Mouse (Mus musculus) monocyte, adult 59 days (primary cell): ENCODE data around the gene Herc6. TPM values are rescaled to one million over a fixed set of nuclear protein-coding genes. Genes with fewer than 3 reads are reported as not detected.

ENCODE experiments used
- total RNA-seq, 2 experiments: library from RNA; stranded (reverse); gene quantifications; one replicate each; pipeline ENCODE4 v1.2.4; 2023

Gene Herc6
- total RNA-seq: 10 to 100 TPM; 28.7 to 28.8 TPM

GRCm38 (mm10) chr6:57580881-57581548 is at the start of gene Herc6:
Gene Herc6 (plus strand): TSS chr6:57581000.

DNA sequence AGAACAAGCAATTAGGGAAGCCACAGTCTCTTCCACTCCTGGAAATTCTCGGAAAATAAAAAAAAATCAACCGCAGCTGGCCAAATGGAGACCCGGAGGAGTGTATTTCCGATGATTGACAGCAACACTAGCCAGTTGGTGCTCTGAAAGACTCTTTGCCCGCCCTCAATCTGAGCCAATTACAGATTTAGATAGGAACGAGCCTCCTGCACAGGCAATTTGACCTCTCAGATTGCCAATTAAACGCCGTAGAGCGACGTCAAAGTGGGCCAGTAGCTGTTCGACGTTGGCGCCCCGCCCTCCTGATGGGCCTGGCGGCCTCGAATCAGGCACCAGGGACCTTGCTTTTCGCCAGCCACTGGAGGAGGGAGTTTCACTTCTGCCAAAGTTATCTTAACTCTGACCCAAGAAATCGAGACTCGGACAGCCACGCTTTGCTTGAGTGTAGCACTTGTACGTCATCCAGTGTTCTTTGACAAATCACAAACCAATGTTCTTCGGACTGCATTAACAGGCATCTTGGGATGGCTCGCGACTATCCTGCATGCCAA is 45.3 kb upstream of the Herc6 start, which contains the start of gene Ppm1k:
Gene Ppm1k (minus strand): TSS at position 83 of the 551 bp plus-strand sequence.

GRCm38 (mm10) chr6:57691467-57692261 is 110.9 kb downstream of the Herc6 start, which contains the start of gene Pyurf:
Gene Pyurf (minus strand): TSS chr6:57692078.

DNA sequence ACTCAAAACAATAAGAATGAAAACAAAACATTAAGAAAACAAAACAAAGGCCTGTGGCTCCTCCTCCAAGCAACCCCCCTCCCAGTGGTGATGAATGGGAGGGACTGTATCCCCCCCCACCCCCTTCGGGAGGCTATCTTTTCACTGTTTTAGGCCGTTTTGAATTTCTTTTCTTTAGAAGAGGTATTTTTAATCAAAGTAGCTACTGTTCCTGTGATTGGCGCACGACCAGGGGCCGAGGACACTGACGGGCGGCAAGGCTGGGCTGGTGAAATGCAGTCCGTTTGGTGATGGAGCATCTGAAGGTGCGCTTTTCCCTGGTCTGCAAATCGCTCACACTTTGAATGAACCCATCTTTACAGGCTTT is 121.6 kb downstream of the Herc6 start, which contains the start of gene Lancl2:
Gene Lancl2 (plus strand): TSS at position 165 of the 367 bp plus-strand sequence.

Other genes with a start within 250 kb of the Herc6 start
- gene Vmn1r17, start 217.3 kb upstream of the Herc6 start, total RNA-seq: not detected
- not detected for gene Vmn1r18, start 185.2 kb upstream of the Herc6 start, total RNA-seq
- not detected for gene Vmn1r19, start 177.2 kb upstream of the Herc6 start, total RNA-seq
- gene Vmn1r20, start 152.1 kb upstream of the Herc6 start, total RNA-seq: not detected
- gene Ppm1k, start 45.5 kb upstream of the Herc6 start, total RNA-seq: 10 to 100 TPM in 1 of 2 experiments, 1 to 10 TPM in 1; 8.0 to 11.8 TPM
- gene Pyurf, start 111.1 kb downstream of the Herc6 start, total RNA-seq: 1 to 10 TPM; 5.0 to 5.9 TPM
- gene Lancl2, start 121.5 kb downstream of the Herc6 start, total RNA-seq: 10 to 100 TPM; 11.4 to 13.4 TPM
- 10 to 100 TPM; 61.7 to 70.4 TPM for gene Vopp1, start 244.2 kb downstream of the Herc6 start, total RNA-seq